Mouse (Mus musculus): Measurements from ENCODE around the gene Tmem72. TPM values are rescaled to one million over a fixed set of nuclear protein-coding genes. Genes with fewer than 3 reads are reported as not detected.

The Tmem72 gene
- polyA plus RNA-seq, 1 experiment from 2014 or later: 0.08 TPM

Small RNA genes within 50 kb of the gene (microRNA-seq; reads per million reads assigned to microRNA genes)
- gene Mir7043: 1.9 reads per million

Other genes with a start within 250 kb of the Tmem72 start
- gene Olfr211, start 227.8 kb downstream of the Tmem72 start, polyA plus RNA-seq (2016; fragmentation: Nextera tagmentation; extraction: Ambion mirVana): not detected in 2 replicates
- not detected in 2 replicates for gene Olfr212, start 210.4 kb downstream of the Tmem72 start, polyA plus RNA-seq (2016; fragmentation: Nextera tagmentation; extraction: Ambion mirVana)
- gene Olfr213, start 178.5 kb downstream of the Tmem72 start, polyA plus RNA-seq (2016; fragmentation: Nextera tagmentation; extraction: Ambion mirVana): not detected in 2 replicates
- 0.46 and 0.78 TPM in 2 replicates for gene Gm5580, start 165.8 kb downstream of the Tmem72 start, polyA plus RNA-seq (2016; fragmentation: Nextera tagmentation; extraction: Ambion mirVana)
- not detected in 2 replicates for gene Olfr214, start 162.7 kb downstream of the Tmem72 start, polyA plus RNA-seq (2016; fragmentation: Nextera tagmentation; extraction: Ambion mirVana)
- not detected in 2 replicates for gene Olfr215, start 132.7 kb downstream of the Tmem72 start, polyA plus RNA-seq (2016; fragmentation: Nextera tagmentation; extraction: Ambion mirVana)
- 295 and 296 TPM in 2 replicates for gene Zfp422, start 87.9 kb downstream of the Tmem72 start, polyA plus RNA-seq (2016; fragmentation: Nextera tagmentation; extraction: Ambion mirVana)
- gene Depp1, start 66.3 kb downstream of the Tmem72 start, polyA plus RNA-seq (2016; fragmentation: Nextera tagmentation; extraction: Ambion mirVana): 4.2 and 7.1 TPM in 2 replicates
- 31.2 and 35.2 TPM in 2 replicates for gene Rassf4, start 43.0 kb downstream of the Tmem72 start, polyA plus RNA-seq (2016; fragmentation: Nextera tagmentation; extraction: Ambion mirVana)

All from midbrain, embryonic 12.5 days (tissue).